Mouse (Mus musculus) CH12.LX (cell line): ENCODE measurements around the gene Myl12a.

Experiments used
- BHLHE40 ChIP-seq: IDR thresholded peaks from 2 replicates; pipeline ENCODE4 v1.6.1; 2011; ENCODE audit warnings: mild to moderate bottlenecking, low read depth, low read length, improper control_type of control experiment
- CHD1 ChIP-seq: IDR thresholded peaks from 2 replicates; pipeline ENCODE4 v1.6.1; 2012; ENCODE audit warnings: low read depth, low read length, improper control_type of control experiment, inconsistent platforms
- CHD2 ChIP-seq: IDR thresholded peaks from 2 replicates; pipeline ENCODE4 v1.6.1; 2011; ENCODE audit warnings: low read length, improper control_type of control experiment
- CTCF ChIP-seq, 2 experiments: IDR thresholded peaks in 1 of 2; conservative IDR thresholded peaks in 1 of 2; 2 replicates each; pipeline ENCODE4 v1.5.1; 2011 to 2012; ENCODE audit warnings: low read depth in 2 of 2, low read length in 2 of 2, improper control_type of control experiment in 1 of 2, inconsistent platforms in 1 of 2, mild to moderate bottlenecking in 1 of 2, moderate library complexity in 1 of 2
- E2F4 ChIP-seq: IDR thresholded peaks from 2 replicates; pipeline ENCODE4 v1.6.1; 2011; ENCODE audit warnings: low read depth, low read length, improper control_type of control experiment; ENCODE audit not compliant: insufficient replicate concordance
- EP300 ChIP-seq: IDR thresholded peaks from 2 replicates; pipeline ENCODE4 v1.6.1; 2011; ENCODE audit warnings: low read length, improper control_type of control experiment
- GABPA ChIP-seq: IDR thresholded peaks from 2 replicates; pipeline ENCODE4 v1.6.1; 2012; ENCODE audit warnings: low read depth, low read length, improper control_type of control experiment, inconsistent platforms; ENCODE audit not compliant: insufficient replicate concordance
- MAFK ChIP-seq: IDR thresholded peaks from 2 replicates; pipeline ENCODE4 v1.6.1; 2011; ENCODE audit warnings: low read length, improper control_type of control experiment; ENCODE audit not compliant: insufficient replicate concordance
- POLR2A ChIP-seq: IDR thresholded peaks from 2 replicates; pipeline ENCODE4 v1.6.1; 2011; ENCODE audit warnings: low read depth, mild to moderate bottlenecking, improper control_type of control experiment, low read length
- RCOR1 ChIP-seq: conservative IDR thresholded peaks from 2 replicates; pipeline ENCODE4 v1.6.1; 2012; ENCODE audit warnings: low read depth, mild to moderate bottlenecking, inconsistent platforms, low read length, improper control_type of control experiment
- USF1 ChIP-seq: IDR thresholded peaks from 2 replicates; pipeline ENCODE4 v1.6.1; 2014; ENCODE audit warnings: low read depth, mild to moderate bottlenecking, inconsistent platforms, low read length, improper control_type of control experiment
- ZC3H11A ChIP-seq: IDR thresholded peaks from 2 replicates; pipeline ENCODE4 v1.6.1; 2012; ENCODE audit warnings: low read depth, mild to moderate bottlenecking, inconsistent platforms, low read length, improper control_type of control experiment

- TF ChIP-seq CHD1 (no peak), CTCF (conservative IDR thresholded peaks at IDR 0.05 in 1 of 2, IDR thresholded peaks at IDR 0.05 in 1 of 2; ENCODE audit: low read depth in 2 of 2, low read length in 2 of 2) (no peak), USF1 (no peak), EP300 (no peak), RCOR1 (no peak), E2F4 (no peak), ZC3H11A (no peak), GABPA (no peak), POLR2A (no peak), MAFK (no peak), CHD2 (no peak), BHLHE40 (no peak)
These were observed 4.3 kb upstream of the Myl12a start for GRCm38 (mm10) chr17:71006976-71007375.
